Mouse (Mus musculus): ENCODE results near the gene Gm21983.

GRCm38 (mm10) chr7:27174896-27175295 is 6.0 kb downstream of the Gm21983 start:
- TF ChIP-seq POLR2A (IDR thresholded peaks at IDR 0.05; ENCODE audit: borderline replicate concordance, insufficient read depth, low read length) = no peak
- TF ChIP-seq CTCF (IDR thresholded peaks at IDR 0.05; ENCODE audit: borderline replicate concordance, insufficient read depth, low read depth, low read length) = no peak

Data from cerebellum, adult 2 months (tissue).